Mouse (Mus musculus) midbrain, embryonic 11.5 days (tissue): ENCODE results near the gene Lyve1. TPM values are rescaled to one million over a fixed set of nuclear protein-coding genes. Genes with fewer than 3 reads are reported as not detected.

Experiments
- ATAC-seq: fragments of 200-750 bp; cut with Nextera tagmentation; 2 replicates; pipeline ENCODE4 v1.8.0; 2017; ENCODE audit warnings: moderate TSS enrichment, moderate library complexity; ENCODE audit not compliant: low FRiP score
- DNase-seq: peaks from one replicate; pipeline ENCODE4 v3.0.0; 2015; ENCODE audit warnings: low spot score; ENCODE audit errors: missing footprints
- H3K27ac ChIP-seq: fragments of 300-500 bp; sonication (generic); 2 replicates; pipeline ENCODE4 v1.5.1; 2014; ENCODE audit warnings: low read depth, low read length
- H3K27me3 ChIP-seq: fragments of 300-500 bp; sonication (generic); 2 replicates; pipeline ENCODE4 v1.6.1; 2014; ENCODE audit warnings: mild to moderate bottlenecking, low read length, moderate library complexity, mixed read lengths; ENCODE audit not compliant: control insufficient read depth, insufficient read depth
- H3K36me3 ChIP-seq: fragments of 300-500 bp; sonication (generic); 2 replicates; pipeline ENCODE4 v1.6.1; 2014; ENCODE audit warnings: mild to moderate bottlenecking, low read length, moderate library complexity, mixed read lengths; ENCODE audit not compliant: control insufficient read depth, insufficient read depth
- H3K4me1 ChIP-seq: fragments of 300-500 bp; sonication (generic); 2 replicates; pipeline ENCODE4 v1.6.1; 2014; ENCODE audit warnings: low read length; ENCODE audit not compliant: control insufficient read depth, insufficient read depth
- H3K4me2 ChIP-seq: fragments of 300-500 bp; sonication (generic); 2 replicates; pipeline ENCODE4 v1.6.1; 2014; ENCODE audit warnings: mild to moderate bottlenecking, moderate library complexity
- H3K4me3 ChIP-seq: fragments of 300-500 bp; sonication (generic); 2 replicates; pipeline ENCODE4 v1.5.1; 2014; ENCODE audit warnings: low read depth, low read length
- H3K9ac ChIP-seq: fragments of 300-500 bp; sonication (generic); 2 replicates; pipeline ENCODE4 v1.6.1; 2014; ENCODE audit warnings: low read length
- H3K9me3 ChIP-seq: fragments of 300-500 bp; sonication (generic); 2 replicates; pipeline ENCODE4 v1.6.1; 2016; ENCODE audit warnings: low read length; ENCODE audit not compliant: control insufficient read depth
- WGBS: fragments of 180-500 bp; shearing (Covaris S2); extraction: QIAGEN DNeasy Blood & Tissue Kit; methylation state at CpG from one replicate; pipeline ENCODE4 v1.1.7; 2014; 5-methylcytosine and 5-hydroxymethylcytosine counted together
- microRNA-seq: library from miRNA; unstranded; fragments of <30 nt; microRNA quantifications from one replicate; pipeline ENCODE4, GENCODE M21; 2017
- polyA plus RNA-seq: library from polyadenylated mRNA; unstranded; fragments of >200 nt; fragmentation: Nextera tagmentation; extraction: Ambion mirVana; gene quantifications from 2 replicates; pipeline ENCODE4 v1.2.1, GENCODE M21; 2014

Gene Lyve1
- polyA plus RNA-seq, 1 experiment from 2014 or later, result 4.5 TPM

GRCm38 (mm10) chr7:110807460-110808030 lies 55.5 kb downstream of the Lyve1 start:
- WGBS, result 95% methylated on average over 13 of the region's 13 CpGs
- no peak for DNase-seq
- H3K4me2 ChIP-seq, result no peak overlapping the region
- no peaks in the 10 kb centered on the region for H3K36me3 ChIP-seq
- no peaks in the 10 kb centered on the region for H3K9me3 ChIP-seq
- H3K4me3 ChIP-seq, result no peak overlapping the region
- ATAC-seq, result no peak
- H3K27ac ChIP-seq, result no peak overlapping the region
- no peaks in the 10 kb centered on the region for H3K27me3 ChIP-seq
- no peaks in the 10 kb centered on the region for H3K4me1 ChIP-seq
- no peak overlapping the region for H3K9ac ChIP-seq

- no peak overlapping the region for H3K4me3 ChIP-seq
- H3K4me2 ChIP-seq, result no peak overlapping the region
- WGBS, result 87% methylated on average over 3 of the region's 3 CpGs
- no peaks in the 10 kb centered on the region for H3K4me1 ChIP-seq
- H3K9ac ChIP-seq, result no peak overlapping the region
- ATAC-seq (no peak), DNase-seq (no peak)
- no peaks in the 10 kb centered on the region for H3K9me3 ChIP-seq
- no peak overlapping the region for H3K27ac ChIP-seq
- no peaks in the 10 kb centered on the region for H3K27me3 ChIP-seq
- H3K36me3 ChIP-seq, result no peaks in the 10 kb centered on the region
These were observed 58.8 kb downstream of the Lyve1 start for GRCm38 (mm10) chr7:110804266-110804665.

- H3K27ac ChIP-seq, result no peak overlapping the region
- ATAC-seq, result no peak
- H3K9ac ChIP-seq, result no peak overlapping the region
- no peaks in the 10 kb centered on the region for H3K36me3 ChIP-seq
- H3K4me3 ChIP-seq, result no peak overlapping the region
- H3K4me1 ChIP-seq, result no peaks in the 10 kb centered on the region
- H3K27me3 ChIP-seq, result no peaks in the 10 kb centered on the region
- H3K9me3 ChIP-seq, result no peaks in the 10 kb centered on the region
- 90% methylated on average over 10 of the region's 10 CpGs for WGBS
- no peak overlapping the region for H3K4me2 ChIP-seq
- no peak for DNase-seq
These were observed 59.9 kb downstream of the Lyve1 start for GRCm38 (mm10) chr7:110803131-110803530.

- Histone ChIP-seq H3K9ac (no peak overlapping the region), H3K4me2 (no peak overlapping the region), H3K4me3 (no peak overlapping the region), H3K27me3 (no peaks in the 10 kb centered on the region), H3K36me3 (no peaks in the 10 kb centered on the region), H3K4me1 (no peaks in the 10 kb centered on the region), H3K27ac (no peak overlapping the region), H3K9me3 (no peaks in the 10 kb centered on the region)
- DNase-seq (peak; percentile 97), ATAC-seq (peak; percentile 34; the same call in 1 of the 2 replicates)
- under 1% methylated on average over 4 of the region's 4 CpGs for WGBS
These were observed 62.0 kb downstream of the Lyve1 start for GRCm38 (mm10) chr7:110801028-110801427.

Small RNAs within 50 kb of the gene (microRNA-seq; reads per million reads assigned to microRNA genes)
- gene Gm47282, result not detected

Other genes with a start within 250 kb of the Lyve1 start
- 34.6 and 35.9 TPM in 2 replicates for gene Sbf2, start 248.3 kb downstream of the Lyve1 start, polyA plus RNA-seq
- 4.6 and 5.4 TPM in 2 replicates for gene Adm, start 235.6 kb downstream of the Lyve1 start, polyA plus RNA-seq
- gene Ampd3, start 95.0 kb downstream of the Lyve1 start, polyA plus RNA-seq, result 1.4 and 2.6 TPM in 2 replicates
- 27.7 and 28.0 TPM in 2 replicates for gene Rnf141, start 18.8 kb downstream of the Lyve1 start, polyA plus RNA-seq
- gene Mrvi1, start 119.2 kb upstream of the Lyve1 start, polyA plus RNA-seq, result 1.9 and 2.2 TPM in 2 replicates
- 84.2 and 92.4 TPM in 2 replicates for gene Ctr9, start 165.7 kb upstream of the Lyve1 start, polyA plus RNA-seq
- 2,057 and 2,255 TPM in 2 replicates for gene Eif4g2, start 219.8 kb upstream of the Lyve1 start, polyA plus RNA-seq